Mouse (Mus musculus): Measurements from ENCODE around the gene Scarb1. TPM values are rescaled to one million over a fixed set of nuclear protein-coding genes. Genes with fewer than 3 reads are reported as not detected.
A peak's percentile ranks its signal among the peaks of the same experiment; 100 is the strongest.

Gene Scarb1
- total and polyA plus RNA-seq, 2 experiments from 2014 or later = 58.2 to 79.8 TPM

DNA sequence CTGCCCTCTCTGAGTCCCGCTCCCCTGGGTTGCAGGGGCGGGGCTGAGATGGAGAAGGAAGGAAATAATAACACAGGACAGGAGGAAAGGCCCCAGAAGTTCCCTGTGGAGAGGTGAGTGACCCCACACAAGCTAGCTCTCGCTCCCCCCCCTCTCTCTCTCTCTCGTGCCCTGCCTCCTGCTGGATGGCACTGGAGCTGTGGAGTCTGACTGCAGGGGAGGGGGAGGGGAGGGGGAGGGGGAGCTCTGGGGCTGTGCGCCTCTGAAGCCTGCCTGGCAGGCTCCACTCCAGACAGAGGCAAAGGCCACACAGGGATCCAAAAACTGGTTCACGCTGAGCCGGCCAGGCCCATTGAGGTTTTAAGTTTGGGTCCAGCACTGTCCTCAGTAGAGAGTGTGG, 99.3 kb downstream of the Scarb1 start:
- no peak overlapping the region for H3K27ac ChIP-seq (ENCODE audit: low read depth)
- H3K9ac ChIP-seq (replicated peaks; ENCODE audit: low read depth, low read length) = no peak overlapping the region
- H3K4me1 ChIP-seq (ENCODE audit: control insufficient read depth, insufficient read depth) = peaks cover 13% of the 10 kb centered on the region; the same call in 1 of the 2 replicates
- peaks cover 8% of the 10 kb centered on the region; the same call in 1 of the 2 replicates for H3K27me3 ChIP-seq (ENCODE audit: control insufficient read depth, insufficient read depth, low read length)
- TF ChIP-seq EP300 (IDR thresholded peaks at IDR 0.05; ENCODE audit: low read depth) (no peak), CTCF (IDR thresholded peaks at IDR 0.05; ENCODE audit: low read depth) (no peak)
- no peak overlapping the region for H3K4me2 ChIP-seq (ENCODE audit: low read depth, low read length)
- 24% methylated on average over 5 of the region's 7 CpGs for WGBS
- H3K4me3 ChIP-seq (ENCODE audit: low read depth, low read length) = no peak overlapping the region
- DNase-seq (ENCODE audit: low spot score) (no peak), ATAC-seq (ENCODE audit: insufficient read depth, low read depth) (no peak)
- H3K36me3 ChIP-seq (replicated peaks; ENCODE audit: control insufficient read depth, insufficient read depth, low read length) = no peaks in the 10 kb centered on the region
- H3K9me3 ChIP-seq (replicated peaks; ENCODE audit: control insufficient read depth, low read length) = no peaks in the 10 kb centered on the region

DNA sequence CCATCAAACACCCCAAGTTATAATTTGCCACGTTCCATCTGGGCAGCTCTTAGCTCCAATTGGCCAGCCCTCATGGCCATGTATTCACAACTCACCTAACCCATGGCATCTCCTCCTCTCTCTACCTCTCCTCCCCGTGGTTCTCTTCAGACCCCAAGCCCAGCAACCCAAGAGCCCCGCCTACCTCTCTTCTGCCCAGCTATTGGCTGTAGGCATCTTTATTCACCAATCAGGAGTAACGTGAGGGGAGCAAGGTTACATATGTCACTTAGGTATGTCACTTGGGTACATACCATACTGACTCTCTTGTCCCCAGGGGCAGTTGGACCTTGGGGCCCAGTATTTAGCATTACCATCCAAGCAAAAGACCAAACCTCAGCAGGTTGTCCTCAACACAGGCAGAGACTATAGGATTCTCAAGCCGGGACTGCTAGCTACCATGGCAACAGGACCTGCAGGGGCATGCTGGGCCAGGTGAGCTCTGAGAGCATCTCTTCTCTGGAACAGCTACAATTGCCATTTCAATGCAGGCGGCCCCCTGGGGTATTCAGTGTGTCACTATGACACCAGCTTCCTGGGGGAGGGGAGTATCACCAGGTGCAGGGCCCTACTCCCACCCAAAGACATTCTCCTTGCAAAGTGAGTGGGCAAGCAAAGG, 100.6 kb downstream of the Scarb1 start:
- no peak for ATAC-seq (ENCODE audit: insufficient read depth, low read depth)
- 30% methylated on average over 6 of the region's 6 CpGs for WGBS
- Histone ChIP-seq H3K27me3 (ENCODE audit: control insufficient read depth, insufficient read depth, low read length) (peaks cover 6% of the 10 kb centered on the region; the same call in 1 of the 2 replicates), H3K4me1 (ENCODE audit: control insufficient read depth, insufficient read depth) (0 out of 2 replicates have a peak, but pooled peaks cover 5% of the 10 kb centered on the region), H3K9me3 (replicated peaks; ENCODE audit: control insufficient read depth, low read length) (no peaks in the 10 kb centered on the region), H3K36me3 (replicated peaks; ENCODE audit: control insufficient read depth, insufficient read depth, low read length) (no peaks in the 10 kb centered on the region), H3K4me2 (ENCODE audit: low read depth, low read length) (no peak overlapping the region), H3K9ac (replicated peaks; ENCODE audit: low read depth, low read length) (no peak overlapping the region), H3K27ac (ENCODE audit: low read depth) (no peak overlapping the region), H3K4me3 (ENCODE audit: low read depth, low read length) (no peak overlapping the region)
- DNase-seq (ENCODE audit: low spot score) = no peak
- TF ChIP-seq EP300 (IDR thresholded peaks at IDR 0.05; ENCODE audit: low read depth) = no peak
- TF ChIP-seq CTCF (IDR thresholded peaks at IDR 0.05; ENCODE audit: low read depth) = no peak

DNA sequence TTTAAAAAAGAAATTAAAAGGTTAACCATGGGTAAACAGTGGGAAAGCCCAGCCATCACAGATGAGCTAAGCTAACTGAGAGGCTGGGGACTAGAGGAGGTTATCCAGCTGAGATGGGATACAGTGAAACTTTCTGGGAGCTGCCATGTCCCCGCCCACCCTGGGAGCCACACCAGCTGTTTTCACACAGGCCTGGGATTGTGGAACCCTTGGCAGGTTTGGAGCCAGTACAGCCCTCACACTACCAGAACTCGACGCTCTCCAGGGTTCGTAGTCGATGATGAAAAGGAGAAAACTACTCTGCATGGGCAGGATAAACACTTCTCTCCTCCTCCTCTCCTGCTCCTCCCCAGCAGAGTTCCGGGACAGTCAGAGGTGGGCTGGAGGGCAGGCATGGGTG, 105.0 kb downstream of the Scarb1 start:
- Histone ChIP-seq H3K36me3 (replicated peaks; ENCODE audit: control insufficient read depth, insufficient read depth, low read length) (no peaks in the 10 kb centered on the region), H3K4me2 (ENCODE audit: low read depth, low read length) (no peak overlapping the region), H3K4me3 (ENCODE audit: low read depth, low read length) (no peak overlapping the region), H3K9ac (replicated peaks; ENCODE audit: low read depth, low read length) (no peak overlapping the region), H3K27me3 (ENCODE audit: control insufficient read depth, insufficient read depth, low read length) (0 out of 2 replicates have a peak, but pooled peaks cover 3% of the 10 kb centered on the region), H3K27ac (ENCODE audit: low read depth) (no peak overlapping the region), H3K9me3 (replicated peaks; ENCODE audit: control insufficient read depth, low read length) (no peaks in the 10 kb centered on the region), H3K4me1 (ENCODE audit: control insufficient read depth, insufficient read depth) (peaks cover 8% of the 10 kb centered on the region; the same call in 1 of the 2 replicates)
- DNase-seq (ENCODE audit: low spot score) = no peak
- TF ChIP-seq EP300 (IDR thresholded peaks at IDR 0.05; ENCODE audit: low read depth) (no peak), CTCF (IDR thresholded peaks at IDR 0.05; ENCODE audit: low read depth) (no peak)
- 60% methylated on average over 6 of the region's 6 CpGs for WGBS
- peak; percentile 66 for ATAC-seq (ENCODE audit: insufficient read depth, low read depth)

DNA sequence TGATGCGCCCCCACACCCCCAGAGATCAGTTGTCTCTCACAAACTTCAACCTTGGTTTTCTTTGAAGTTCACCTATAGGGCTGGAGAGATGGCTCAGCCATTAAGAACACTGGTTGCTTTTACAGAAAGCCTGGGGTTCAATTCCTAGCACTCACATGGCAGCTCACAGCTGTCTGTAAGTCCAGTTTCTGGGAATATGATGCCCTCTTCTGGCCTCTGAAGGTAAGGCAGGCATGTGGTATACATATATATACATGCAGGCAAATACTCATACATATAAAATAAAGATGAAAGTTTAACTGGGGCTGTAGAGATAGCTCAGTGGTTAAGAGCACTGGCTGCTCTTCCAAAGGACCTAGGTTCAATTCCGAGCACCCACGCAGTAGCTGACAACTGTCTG, 105.5 kb downstream of the Scarb1 start:
- Histone ChIP-seq H3K4me1 (ENCODE audit: control insufficient read depth, insufficient read depth) (peaks cover 8% of the 10 kb centered on the region; the same call in 1 of the 2 replicates), H3K27me3 (ENCODE audit: control insufficient read depth, insufficient read depth, low read length) (0 out of 2 replicates have a peak, but pooled peaks cover 3% of the 10 kb centered on the region), H3K9me3 (replicated peaks; ENCODE audit: control insufficient read depth, low read length) (no peaks in the 10 kb centered on the region), H3K9ac (replicated peaks; ENCODE audit: low read depth, low read length) (no peak overlapping the region), H3K4me3 (ENCODE audit: low read depth, low read length) (no peak overlapping the region), H3K36me3 (replicated peaks; ENCODE audit: control insufficient read depth, insufficient read depth, low read length) (no peaks in the 10 kb centered on the region), H3K27ac (ENCODE audit: low read depth) (no peak overlapping the region), H3K4me2 (ENCODE audit: low read depth, low read length) (no peak overlapping the region)
- ATAC-seq (ENCODE audit: insufficient read depth, low read depth) (no peak), DNase-seq (ENCODE audit: low spot score) (no peak)
- 91% methylated on average over 3 of the region's 3 CpGs for WGBS
- TF ChIP-seq EP300 (IDR thresholded peaks at IDR 0.05; ENCODE audit: low read depth) (no peak), CTCF (IDR thresholded peaks at IDR 0.05; ENCODE audit: low read depth) (peak; percentile 22)

DNA sequence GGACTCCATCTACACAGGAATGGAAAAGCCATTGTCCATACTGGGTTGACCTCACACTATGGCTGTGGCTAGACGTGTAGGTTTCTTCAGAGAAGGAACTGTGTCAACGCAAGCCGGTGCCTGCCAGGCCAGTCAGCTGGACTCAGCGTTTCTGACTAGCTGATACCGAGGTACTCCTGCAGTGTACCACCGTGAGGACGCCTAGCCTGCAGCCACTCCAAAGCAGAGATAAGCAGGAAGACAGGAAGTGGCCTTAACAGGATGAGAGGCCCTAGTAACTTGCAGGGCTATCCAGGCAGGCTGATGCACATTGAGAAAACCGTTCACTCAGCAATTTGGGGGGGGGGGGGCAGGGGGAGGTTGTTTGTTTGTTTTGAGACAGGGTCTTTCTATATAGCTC, 106.5 kb downstream of the Scarb1 start:
- TF ChIP-seq CTCF (IDR thresholded peaks at IDR 0.05; ENCODE audit: low read depth) (no peak), EP300 (IDR thresholded peaks at IDR 0.05; ENCODE audit: low read depth) (no peak)
- H3K27ac ChIP-seq (ENCODE audit: low read depth) = no peak overlapping the region
- H3K4me3 ChIP-seq (ENCODE audit: low read depth, low read length) = no peak overlapping the region
- no peak overlapping the region for H3K4me2 ChIP-seq (ENCODE audit: low read depth, low read length)
- 6% methylated on average over 8 of the region's 8 CpGs for WGBS
- peak; percentile 50 for ATAC-seq (ENCODE audit: insufficient read depth, low read depth)
- no peaks in the 10 kb centered on the region for H3K9me3 ChIP-seq (replicated peaks; ENCODE audit: control insufficient read depth, low read length)
- DNase-seq (ENCODE audit: low spot score) = no peak
- peaks cover 8% of the 10 kb centered on the region; the same call in 1 of the 2 replicates for H3K4me1 ChIP-seq (ENCODE audit: control insufficient read depth, insufficient read depth)
- no peaks in the 10 kb centered on the region for H3K36me3 ChIP-seq (replicated peaks; ENCODE audit: control insufficient read depth, insufficient read depth, low read length)
- H3K27me3 ChIP-seq (ENCODE audit: control insufficient read depth, insufficient read depth, low read length) = no peaks in the 10 kb centered on the region
- H3K9ac ChIP-seq (replicated peaks; ENCODE audit: low read depth, low read length) = no peak overlapping the region

DNA sequence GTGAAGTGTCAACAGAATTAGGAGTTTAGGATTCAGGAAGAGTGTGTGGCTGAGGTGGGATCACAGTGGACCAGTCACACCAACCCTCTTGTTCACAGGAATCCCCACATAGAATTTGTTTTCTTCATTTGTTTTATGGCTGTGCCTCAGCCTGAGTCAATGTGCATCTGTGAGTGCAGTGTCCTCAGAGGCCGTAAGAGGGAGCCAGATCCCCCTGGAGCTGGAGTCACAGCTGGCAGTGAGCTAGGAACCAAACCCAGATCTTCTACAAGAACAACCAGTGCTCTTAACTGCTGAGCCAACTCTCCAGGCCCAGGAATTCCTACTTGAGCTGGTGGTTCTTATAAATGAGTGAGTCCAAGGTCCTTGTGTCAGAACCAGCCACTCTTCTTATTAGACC, 107.4 kb downstream of the Scarb1 start:
- ATAC-seq (ENCODE audit: insufficient read depth, low read depth) (no peak), DNase-seq (ENCODE audit: low spot score) (no peak)
- H3K9me3 ChIP-seq (replicated peaks; ENCODE audit: control insufficient read depth, low read length) = no peaks in the 10 kb centered on the region
- H3K4me2 ChIP-seq (ENCODE audit: low read depth, low read length) = no peak overlapping the region
- H3K27ac ChIP-seq (ENCODE audit: low read depth) = no peak overlapping the region
- no peaks in the 10 kb centered on the region for H3K27me3 ChIP-seq (ENCODE audit: control insufficient read depth, insufficient read depth, low read length)
- no peak for TF ChIP-seq EP300 (IDR thresholded peaks at IDR 0.05; ENCODE audit: low read depth)
- no peak for TF ChIP-seq CTCF (IDR thresholded peaks at IDR 0.05; ENCODE audit: low read depth)
- 95% methylated on average over 1 of the region's 1 CpGs for WGBS
- peaks cover 8% of the 10 kb centered on the region; the same call in 1 of the 2 replicates for H3K4me1 ChIP-seq (ENCODE audit: control insufficient read depth, insufficient read depth)
- no peak overlapping the region for H3K9ac ChIP-seq (replicated peaks; ENCODE audit: low read depth, low read length)
- no peak overlapping the region for H3K4me3 ChIP-seq (ENCODE audit: low read depth, low read length)
- H3K36me3 ChIP-seq (replicated peaks; ENCODE audit: control insufficient read depth, insufficient read depth, low read length) = no peaks in the 10 kb centered on the region

All from heart, postnatal 0 days (tissue).